Mouse (Mus musculus) kidney, embryonic 14.5 days (tissue): ENCODE measurements around the gene Pax5. TPM values are rescaled to one million over a fixed set of nuclear protein-coding genes. Genes with fewer than 3 reads are reported as not detected.

Experiments used
- ATAC-seq: fragments of 200-750 bp; cut with Nextera tagmentation; 2 replicates; pipeline ENCODE4 v1.8.0; 2017; ENCODE audit warnings: moderate number of reproducible peaks, mild to moderate bottlenecking, moderate TSS enrichment, moderate library complexity; ENCODE audit not compliant: low FRiP score, low TSS enrichment
- H3K27ac ChIP-seq: fragments of 300-500 bp; sonication (generic); 2 replicates; pipeline ENCODE4 v1.5.1; 2014; ENCODE audit warnings: low read depth, mild to moderate bottlenecking, low read length, moderate library complexity, mixed read lengths
- H3K27me3 ChIP-seq: fragments of 300-500 bp; sonication (generic); 2 replicates; pipeline ENCODE4 v1.6.1; 2014; ENCODE audit warnings: mild to moderate bottlenecking, low read length; ENCODE audit not compliant: control insufficient read depth, insufficient read depth
- H3K36me3 ChIP-seq: fragments of 300-500 bp; sonication (generic); 2 replicates; pipeline ENCODE4 v1.6.1; 2014; ENCODE audit warnings: low read length, mixed read lengths; ENCODE audit not compliant: control insufficient read depth, insufficient read depth
- H3K4me1 ChIP-seq: fragments of 300-500 bp; sonication (generic); 2 replicates; pipeline ENCODE4 v1.6.1; 2014; ENCODE audit warnings: low read length, mixed read lengths; ENCODE audit not compliant: control insufficient read depth, insufficient read depth
- H3K4me2 ChIP-seq: fragments of 300-500 bp; sonication (generic); replicated peaks from 2 replicates; pipeline ENCODE4 v1.6.1; 2014; ENCODE audit warnings: low read depth, mild to moderate bottlenecking, low read length
- H3K4me3 ChIP-seq: fragments of 300-500 bp; sonication (generic); 2 replicates; pipeline ENCODE4 v1.5.1; 2014; ENCODE audit warnings: mild to moderate bottlenecking, low read length
- H3K9ac ChIP-seq: fragments of 300-500 bp; sonication (generic); 2 replicates; pipeline ENCODE4 v1.6.1; 2014; ENCODE audit warnings: low read depth, mild to moderate bottlenecking, low read length, moderate library complexity
- H3K9me3 ChIP-seq: fragments of 300-500 bp; sonication (generic); 2 replicates; pipeline ENCODE4 v1.6.1; 2016; ENCODE audit warnings: low read length; ENCODE audit not compliant: control insufficient read depth
- WGBS: fragments of 180-500 bp; shearing (Covaris S2); extraction: QIAGEN DNeasy Blood & Tissue Kit; methylation state at CpG from one replicate; pipeline ENCODE4 v1.1.7; 2014; 5-methylcytosine and 5-hydroxymethylcytosine counted together
- polyA plus RNA-seq: library from polyadenylated mRNA; unstranded; fragments of >200 nt; fragmentation: Nextera tagmentation; extraction: Ambion mirVana; gene quantifications from 2 replicates; pipeline ENCODE4 v1.2.1, GENCODE M21; 2014

Gene Pax5
- polyA plus RNA-seq, 1 experiment from 2014 or later: 0.14 TPM

- Histone ChIP-seq H3K36me3 (no peaks in the 10 kb centered on the region), H3K4me1 (peaks cover 5% of the 10 kb centered on the region; the same call in 1 of the 2 replicates), H3K9ac (peak overlapping the region; percentile 54), H3K27me3 (no peaks in the 10 kb centered on the region), H3K4me3 (peak overlapping the region; percentile 37), H3K27ac (no peak overlapping the region), H3K4me2 (peak overlapping the region; percentile 78), H3K9me3 (no peaks in the 10 kb centered on the region)
- 1% methylated on average over 36 of the region's 36 CpGs for WGBS
- ATAC-seq: peak; percentile 72
Observed at GRCm38 (mm10) chr4:44557815-44558563, 152.3 kb downstream of the Pax5 start.

- no peak overlapping the region for H3K9ac ChIP-seq
- no peaks in the 10 kb centered on the region for H3K36me3 ChIP-seq
- no peaks in the 10 kb centered on the region for H3K27me3 ChIP-seq
- peaks cover 5% of the 10 kb centered on the region; the same call in 1 of the 2 replicates for H3K4me1 ChIP-seq
- no peak overlapping the region for H3K4me3 ChIP-seq
- WGBS: 94% methylated on average over 9 of the region's 9 CpGs
- no peaks in the 10 kb centered on the region for H3K9me3 ChIP-seq
- no peak for ATAC-seq
- no peak overlapping the region for H3K27ac ChIP-seq
- no peak overlapping the region for H3K4me2 ChIP-seq
Observed at GRCm38 (mm10) chr4:44556586-44557281, 153.6 kb downstream of the Pax5 start.

- Histone ChIP-seq H3K36me3 (no peaks in the 10 kb centered on the region), H3K9me3 (no peaks in the 10 kb centered on the region), H3K4me2 (no peak overlapping the region), H3K4me1 (peaks cover 5% of the 10 kb centered on the region; the same call in 1 of the 2 replicates), H3K4me3 (no peak overlapping the region), H3K9ac (no peak overlapping the region), H3K27me3 (no peaks in the 10 kb centered on the region), H3K27ac (no peak overlapping the region)
- ATAC-seq: no peak
- WGBS: 78% methylated on average over 9 of the region's 9 CpGs
Observed at GRCm38 (mm10) chr4:44555576-44555975, 154.7 kb downstream of the Pax5 start.

- Histone ChIP-seq H3K27me3 (no peaks in the 10 kb centered on the region), H3K36me3 (no peaks in the 10 kb centered on the region), H3K4me2 (no peak overlapping the region), H3K9ac (no peak overlapping the region), H3K4me3 (no peak overlapping the region), H3K4me1 (no peaks in the 10 kb centered on the region), H3K27ac (no peak overlapping the region), H3K9me3 (no peaks in the 10 kb centered on the region)
- no peak for ATAC-seq
- WGBS: 29% methylated on average over 12 of the region's 12 CpGs
Observed at GRCm38 (mm10) chr4:44551470-44551869, 158.8 kb downstream of the Pax5 start.

- no peak overlapping the region for H3K4me3 ChIP-seq
- no peak for ATAC-seq
- 77% methylated on average over 7 of the region's 7 CpGs for WGBS
Observed at GRCm38 (mm10) chr4:44549029-44549428, 161.3 kb downstream of the Pax5 start.

GRCm38 (mm10) chr4:44545669-44546068, 164.6 kb downstream of the Pax5 start:
- WGBS: 16% methylated on average over 8 of the region's 8 CpGs

More at GRCm38 (mm10) chr4:44549029-44549428, 161.3 kb downstream of the Pax5 start:
- Histone ChIP-seq H3K4me2 (no peak overlapping the region), H3K36me3 (no peaks in the 10 kb centered on the region), H3K27ac (no peak overlapping the region), H3K4me1 (no peaks in the 10 kb centered on the region), H3K9me3 (no peaks in the 10 kb centered on the region), H3K27me3 (no peaks in the 10 kb centered on the region), H3K9ac (no peak overlapping the region)

GRCm38 (mm10) chr4:44544495-44544894, 165.8 kb downstream of the Pax5 start:
- H3K4me3 ChIP-seq: no peak overlapping the region

More at GRCm38 (mm10) chr4:44545669-44546068, 164.6 kb downstream of the Pax5 start:
- Histone ChIP-seq H3K27ac (no peak overlapping the region), H3K36me3 (no peaks in the 10 kb centered on the region), H3K4me1 (no peaks in the 10 kb centered on the region), H3K4me2 (no peak overlapping the region), H3K9ac (no peak overlapping the region), H3K4me3 (no peak overlapping the region), H3K9me3 (no peaks in the 10 kb centered on the region), H3K27me3 (no peaks in the 10 kb centered on the region)
- ATAC-seq: no peak

GRCm38 (mm10) chr4:44543880-44544279, 166.4 kb downstream of the Pax5 start:
- Histone ChIP-seq H3K9me3 (no peaks in the 10 kb centered on the region), H3K27ac (no peak overlapping the region), H3K9ac (no peak overlapping the region), H3K4me3 (no peak overlapping the region), H3K27me3 (no peaks in the 10 kb centered on the region), H3K4me2 (no peak overlapping the region), H3K4me1 (no peaks in the 10 kb centered on the region), H3K36me3 (no peaks in the 10 kb centered on the region)
- 76% methylated on average over 2 of the region's 2 CpGs for WGBS
- ATAC-seq: no peak

More at GRCm38 (mm10) chr4:44544495-44544894, 165.8 kb downstream of the Pax5 start:
- Histone ChIP-seq H3K27me3 (no peaks in the 10 kb centered on the region), H3K4me2 (no peak overlapping the region), H3K4me1 (no peaks in the 10 kb centered on the region), H3K36me3 (no peaks in the 10 kb centered on the region), H3K9ac (no peak overlapping the region), H3K27ac (no peak overlapping the region), H3K9me3 (no peaks in the 10 kb centered on the region)
- no peak for ATAC-seq
- WGBS: 60% methylated on average over 1 of the region's 1 CpGs

GRCm38 (mm10) chr4:44542101-44542500, 168.2 kb downstream of the Pax5 start:
- Histone ChIP-seq H3K27me3 (no peaks in the 10 kb centered on the region), H3K9me3 (no peaks in the 10 kb centered on the region), H3K4me3 (no peak overlapping the region), H3K27ac (no peak overlapping the region), H3K9ac (no peak overlapping the region), H3K4me1 (no peaks in the 10 kb centered on the region), H3K4me2 (no peak overlapping the region), H3K36me3 (no peaks in the 10 kb centered on the region)
- WGBS: 84% methylated on average over 3 of the region's 3 CpGs
- ATAC-seq: no peak
